Mouse (Mus musculus) gastrocnemius, postnatal 4 days (tissue): ENCODE data around the gene Slc4a7. TPM values are rescaled to one million over a fixed set of nuclear protein-coding genes. Genes with fewer than 3 reads are reported as not detected.

Experiments used
- DNase-seq, 2 experiments: peaks; one replicate each; pipeline ENCODE4 v3.0.0; 2021 to 2022; ENCODE audit warnings: low spot score in 2 of 2, mixed read lengths in 2 of 2
- long read RNA-seq, 2 experiments: library from polyadenylated mRNA; stranded (forward); transcript quantifications; one replicate each; pipeline ENCODE4 v2.0.0; 2021
- total RNA-seq, 2 experiments: library from RNA; stranded (reverse); gene quantifications; 2 replicates each; pipeline ENCODE4 v1.2.3; 2021

Slc4a7 gene
- 10 to 100 TPM; 16.3 to 18.1 TPM for total RNA-seq
- long read RNA-seq, experiment 1, full-length matches to known transcripts: 1 of 5 reads
- long read RNA-seq, experiment 1, partial matches to known transcripts: 0 of 5 reads
- long read RNA-seq, experiment 1, other reads (novel, unspliced or antisense): 4 of 5 reads
- long read RNA-seq, experiment 2, partial matches to known transcripts: 1 of 3 reads
- long read RNA-seq, experiment 2, other reads (novel, unspliced or antisense): 2 of 3 reads

DNA sequence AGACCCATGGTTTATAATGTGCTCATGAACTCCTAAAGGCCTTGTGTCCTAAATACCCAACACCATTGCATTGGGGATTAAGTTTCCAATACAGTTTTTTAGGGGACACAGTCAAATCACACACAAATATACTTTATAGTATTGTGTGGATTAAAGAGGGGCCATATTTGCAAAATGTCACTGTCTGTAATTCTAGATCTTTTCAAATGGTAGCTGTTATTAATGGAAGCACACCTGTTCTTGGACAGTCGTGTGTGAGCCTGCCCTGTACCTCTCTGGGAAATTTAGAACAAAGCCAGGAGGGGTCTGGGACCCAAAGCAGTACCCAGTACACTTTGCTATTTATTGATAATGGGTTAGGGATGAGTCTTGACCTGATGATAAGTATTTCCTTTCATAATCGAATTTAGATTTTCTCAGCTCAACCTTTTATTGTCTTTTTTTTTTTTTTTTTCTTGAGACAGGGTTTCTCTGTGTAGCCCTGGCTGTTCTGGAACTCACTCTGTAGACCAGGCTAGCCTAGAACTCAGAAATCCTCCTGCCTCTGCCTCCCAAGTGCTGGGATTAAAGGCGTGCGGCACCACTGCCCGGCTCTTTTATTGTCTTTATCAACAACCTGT, at the start of gene Slc4a7:
TSS of gene Slc4a7 (plus strand) at position 570 of the 620 bp plus-strand sequence.
- DNase-seq: no peak

DNA sequence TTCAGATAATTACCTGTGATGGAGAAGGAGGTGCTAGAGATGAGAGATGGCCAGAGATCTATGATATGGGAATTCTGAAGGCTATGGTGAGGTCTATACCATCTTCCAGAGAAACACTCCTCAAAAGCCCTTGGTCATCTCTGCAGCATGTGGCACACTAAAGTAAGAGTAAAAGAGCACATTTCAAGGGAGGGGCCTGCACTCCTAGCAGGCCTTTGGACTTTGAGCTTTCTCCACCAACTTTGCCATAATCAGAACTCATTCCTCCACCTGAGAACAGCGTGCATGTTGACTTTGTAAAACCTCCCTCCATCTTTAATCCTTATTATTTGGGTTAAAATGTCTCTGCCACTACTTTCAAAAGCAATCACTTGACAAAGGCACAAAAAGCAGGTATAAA, 31.5 kb upstream of the Slc4a7 start:
- DNase-seq: no peak

DNA sequence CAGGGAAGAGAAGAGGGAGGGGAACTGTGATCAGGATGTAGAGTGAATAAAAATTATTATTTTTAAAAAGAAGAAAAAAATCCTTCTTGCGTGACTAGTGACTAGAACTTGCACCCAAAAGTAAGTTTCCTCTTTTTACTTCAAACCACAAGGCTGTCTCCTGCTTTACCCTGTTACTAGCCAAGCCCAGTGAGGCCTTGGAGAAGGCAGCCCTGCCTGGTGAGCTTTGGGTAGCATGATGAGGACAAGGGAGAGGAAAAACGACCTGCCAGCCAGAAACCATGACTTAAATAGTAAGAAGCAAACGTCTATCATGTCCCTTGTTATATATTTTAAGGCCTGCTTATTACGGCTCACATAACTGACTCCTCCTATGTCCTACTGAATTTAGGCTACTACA, 20.5 kb upstream of the Slc4a7 start:
- no peak for DNase-seq

DNA sequence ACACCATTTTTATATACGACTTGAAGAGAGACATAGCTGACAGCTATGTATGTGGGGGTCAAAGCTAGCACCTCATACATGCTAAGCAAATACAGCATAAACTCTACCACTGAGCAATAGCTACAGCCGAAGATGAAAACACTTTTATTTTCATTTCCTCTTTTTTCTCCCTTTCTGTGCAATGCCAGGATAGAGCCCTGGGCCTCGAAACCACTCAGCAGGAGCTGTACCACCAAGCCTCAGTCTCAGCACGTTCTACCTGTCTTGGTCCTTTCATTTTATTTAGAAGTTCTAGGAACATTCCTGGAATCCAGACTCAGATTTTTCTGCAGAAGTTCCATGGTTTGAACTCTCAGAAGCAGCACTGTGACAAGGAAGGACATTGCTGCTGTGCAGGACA, 17.3 kb upstream of the Slc4a7 start:
- no peak for DNase-seq

DNA sequence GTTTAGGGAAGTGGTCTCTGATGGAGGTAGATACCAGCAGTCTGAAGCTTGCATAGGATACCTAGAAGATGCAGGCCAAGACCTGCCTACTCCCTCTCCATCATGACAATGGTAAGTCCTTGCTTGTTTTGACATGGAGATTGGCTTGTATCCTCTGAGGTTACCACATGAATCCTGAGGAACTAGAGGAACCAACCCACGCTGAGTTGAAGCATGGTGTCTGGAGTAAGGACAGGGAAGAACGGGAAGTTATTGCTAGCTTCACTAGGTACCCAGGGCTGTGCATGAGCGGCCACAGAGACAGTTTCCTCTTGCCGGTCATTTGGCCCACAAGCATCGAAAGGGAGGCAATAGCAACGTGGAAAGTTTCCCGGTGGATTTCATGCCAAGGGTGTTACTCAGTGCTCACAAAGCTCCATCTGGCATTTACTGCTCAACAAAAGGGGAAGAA, 16.0 kb upstream of the Slc4a7 start:
- DNase-seq: no peak

DNA sequence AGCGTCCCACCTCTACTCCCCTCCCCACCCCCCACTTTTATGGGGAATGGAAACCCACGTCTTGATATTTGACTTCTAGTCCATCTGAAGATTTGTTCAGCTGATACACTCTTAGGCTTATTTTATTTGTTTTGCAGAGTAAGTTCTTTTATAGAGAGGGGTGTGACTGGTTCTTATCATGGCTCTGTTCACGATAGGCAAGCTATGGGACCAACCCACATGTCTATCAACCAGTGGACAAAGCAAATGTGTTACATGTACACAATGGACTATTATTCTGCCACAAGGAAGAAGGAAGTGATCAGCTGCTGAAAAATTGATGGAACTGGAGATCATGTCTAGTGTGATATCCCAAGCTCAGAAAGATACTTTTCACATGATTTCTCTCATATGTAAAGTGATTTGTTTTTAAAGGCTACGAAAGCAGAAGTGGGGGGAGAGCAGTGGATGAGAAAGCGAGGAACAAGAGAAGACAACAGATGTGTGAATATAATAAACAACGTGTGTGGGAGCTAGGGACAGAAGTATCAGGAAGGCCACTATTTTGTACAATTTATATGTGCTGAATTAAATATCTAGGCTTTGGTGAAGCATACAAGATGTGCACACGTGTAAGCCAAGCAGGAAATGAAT, 14.7 kb upstream of the Slc4a7 start:
- DNase-seq: no peak

DNA sequence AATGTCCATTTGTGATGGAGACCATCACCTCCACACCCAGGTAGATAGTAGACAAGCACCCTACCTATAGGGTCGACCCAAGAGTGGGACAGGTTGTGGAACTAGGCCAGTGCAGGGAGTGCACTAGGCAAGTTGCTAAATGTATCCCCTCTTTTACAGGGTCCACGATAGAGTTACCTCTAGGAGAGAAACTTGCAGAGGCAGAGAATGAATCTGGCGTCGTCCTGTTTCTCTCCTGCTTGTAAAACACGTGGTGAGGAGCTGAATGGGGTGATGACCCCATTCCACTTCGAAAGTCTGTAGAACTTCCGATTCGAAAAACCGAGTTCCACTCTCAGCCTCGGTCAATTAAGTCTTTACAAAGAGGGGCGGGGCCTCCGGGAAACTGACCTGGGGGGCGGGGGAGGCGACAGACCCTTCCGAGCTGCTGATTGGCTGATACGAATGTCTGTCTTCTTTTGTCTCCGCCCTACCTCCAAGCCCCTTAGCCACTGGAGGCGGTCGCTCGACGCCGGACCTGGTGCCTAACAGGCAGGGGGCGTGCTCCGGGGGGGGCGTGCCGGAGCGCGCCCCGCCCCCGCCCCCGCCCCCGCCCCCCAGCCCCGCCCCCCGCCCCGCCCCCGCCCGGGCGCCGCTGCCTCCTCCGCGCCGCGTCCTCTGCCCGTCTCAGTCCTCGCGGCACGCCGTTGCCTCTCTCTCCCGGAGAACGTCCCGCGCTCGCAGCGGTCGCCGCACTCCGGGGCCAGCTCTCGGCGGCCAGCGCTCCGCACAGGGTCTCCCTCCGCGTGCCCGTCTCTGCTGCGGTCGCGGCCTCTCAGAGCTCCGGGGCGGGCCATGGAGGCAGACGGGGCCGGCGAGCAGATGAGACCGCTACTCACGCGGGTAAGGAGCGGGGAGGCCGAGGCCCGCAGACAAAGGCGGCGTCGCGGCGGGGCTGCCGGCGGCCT, 593 bp downstream of the Slc4a7 start:
- peak; percentile 82 to 91 for DNase-seq

DNA sequence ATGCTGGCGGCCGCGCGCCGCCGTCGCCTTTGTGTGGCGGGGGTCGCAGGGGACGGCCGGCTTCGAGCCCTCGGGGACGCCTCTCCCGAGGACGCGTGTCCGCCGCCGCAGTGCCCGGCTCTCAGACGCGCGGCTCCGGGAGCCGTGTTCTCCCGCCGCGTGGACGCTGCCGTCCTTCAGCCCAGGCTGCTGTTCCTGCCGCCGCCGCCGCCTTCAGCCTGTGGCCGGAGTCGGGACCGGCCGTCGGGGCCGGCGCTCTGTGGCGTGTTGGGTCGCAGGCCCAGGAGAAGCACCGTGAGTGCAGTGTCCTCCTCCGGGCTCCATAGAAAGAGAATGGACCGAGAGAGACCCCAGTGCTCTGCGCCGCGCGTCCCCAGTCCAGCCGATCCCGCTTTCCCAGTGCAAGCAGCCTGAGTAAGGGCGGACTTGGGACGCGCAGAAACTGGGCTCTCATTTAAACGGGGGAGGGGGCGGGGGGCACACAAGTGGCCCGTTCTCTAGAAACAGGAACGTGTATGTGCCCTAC, 1.3 kb downstream of the Slc4a7 start:
- peak; percentile 39 to 61 for DNase-seq

DNA sequence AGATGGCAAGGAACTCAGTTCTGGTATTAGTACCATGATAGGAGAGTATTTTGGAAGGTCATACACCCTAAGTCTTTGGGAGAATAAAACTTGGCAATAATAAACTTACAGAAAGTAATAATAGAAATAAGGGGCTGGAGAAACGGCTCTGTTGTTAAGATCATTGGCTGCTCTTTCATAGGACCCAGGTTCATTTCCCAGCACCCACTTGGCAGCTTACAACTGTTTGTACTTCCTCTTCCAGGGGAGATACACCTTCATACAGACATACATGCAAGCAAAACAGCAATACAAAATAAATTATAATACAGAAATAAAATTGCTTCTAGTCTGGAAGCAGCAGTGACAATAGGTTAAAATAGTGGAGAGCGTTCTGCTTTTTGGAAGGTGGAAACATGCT, 2.6 kb downstream of the Slc4a7 start:
- no peak for DNase-seq

DNA sequence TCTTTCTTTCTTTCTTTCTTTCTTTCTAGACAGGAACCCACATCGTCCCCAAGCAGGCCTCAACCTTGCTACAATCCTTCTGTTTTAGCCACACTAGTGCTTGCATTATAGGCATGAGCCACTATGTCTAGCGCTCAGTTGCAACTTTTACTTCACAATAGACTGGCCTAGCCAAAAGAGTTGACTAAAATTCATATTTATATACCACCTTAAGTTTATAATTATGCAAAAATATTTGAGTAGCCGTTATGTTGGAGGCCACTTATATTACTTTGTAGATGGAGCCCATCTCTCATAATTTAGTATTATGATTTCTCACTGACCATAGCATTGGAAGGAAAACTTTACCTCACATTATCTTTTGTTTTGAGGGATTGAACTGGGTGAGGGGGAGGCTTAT, 3.0 kb downstream of the Slc4a7 start:
- no peak for DNase-seq

DNA sequence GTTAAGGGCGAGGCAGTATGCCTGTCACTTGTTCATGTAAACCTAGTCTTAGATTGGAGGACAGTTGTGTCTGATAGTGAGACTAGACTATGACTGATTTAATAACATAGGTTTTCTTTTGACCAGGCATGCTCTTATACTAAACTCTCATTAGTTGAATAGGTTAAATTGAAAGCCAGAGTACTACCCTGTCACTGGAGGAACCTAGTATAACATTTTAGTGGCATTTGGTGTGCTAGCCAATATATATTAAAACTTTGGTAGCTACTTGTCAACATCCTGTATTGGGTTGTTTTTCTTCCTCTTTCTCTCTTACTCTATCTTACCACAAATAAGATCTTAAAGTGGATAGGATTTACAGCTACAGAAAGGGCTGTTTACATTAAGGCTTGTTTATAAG, 4.3 kb downstream of the Slc4a7 start:
- DNase-seq: no peak

DNA sequence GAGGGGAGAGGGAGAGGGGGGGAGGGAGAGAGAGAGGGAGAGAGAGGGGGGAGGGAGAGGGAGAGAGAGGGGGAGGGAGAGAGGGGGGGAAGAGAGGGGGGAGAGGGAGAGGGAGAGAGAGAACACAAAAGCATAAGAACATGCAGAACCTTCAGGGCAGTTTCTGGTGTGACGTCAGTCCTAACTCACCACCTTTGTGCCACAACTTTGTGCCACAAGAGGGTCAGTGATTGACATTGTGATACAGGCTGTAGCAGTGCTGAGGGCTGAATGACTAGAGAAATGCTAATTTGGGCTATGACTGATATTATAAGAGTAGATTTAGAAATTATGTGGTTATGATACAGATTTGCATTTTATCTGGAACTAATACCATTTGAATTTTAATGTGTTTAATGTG, 5.0 kb downstream of the Slc4a7 start:
- DNase-seq: no peak

DNA sequence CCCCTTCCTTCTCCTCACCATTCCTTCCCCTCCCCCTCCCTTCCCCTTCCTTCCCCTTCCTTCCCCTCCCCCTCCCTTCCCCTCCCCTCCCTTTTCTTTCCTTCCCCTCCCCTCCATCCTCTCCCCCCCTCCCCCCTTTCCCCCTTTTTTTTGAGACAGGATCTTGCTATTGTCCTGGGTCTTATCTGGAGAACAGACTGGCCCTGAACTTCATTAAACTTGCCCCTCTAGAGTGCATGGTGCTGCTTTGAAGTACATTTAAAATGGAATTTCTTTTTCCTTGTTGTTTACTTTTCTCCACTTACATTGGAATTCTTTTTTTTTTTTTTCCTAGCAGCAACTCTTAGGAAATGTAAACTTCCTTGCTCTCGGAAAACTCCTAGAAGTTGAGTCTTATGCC, 6.9 kb downstream of the Slc4a7 start:
- no peak for DNase-seq

DNA sequence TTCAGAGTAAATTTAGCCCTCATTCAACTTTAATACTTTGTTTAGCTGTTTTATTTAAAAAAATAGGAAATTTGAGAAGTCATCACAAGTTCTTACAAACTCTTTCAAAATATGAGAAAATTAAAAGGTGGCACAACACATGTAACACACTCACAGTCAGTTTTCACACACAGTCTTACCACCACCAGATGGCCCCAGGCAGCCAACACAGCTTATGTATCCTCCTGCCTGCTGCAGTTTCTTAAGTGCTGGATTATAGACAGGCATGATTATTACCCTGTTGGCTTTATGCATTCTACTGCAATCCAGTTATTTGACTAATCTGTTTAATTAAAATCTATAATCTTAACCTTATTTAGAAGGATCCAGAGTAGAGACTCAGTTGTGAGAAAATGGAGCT, 12.1 kb downstream of the Slc4a7 start:
- DNase-seq: no peak

DNA sequence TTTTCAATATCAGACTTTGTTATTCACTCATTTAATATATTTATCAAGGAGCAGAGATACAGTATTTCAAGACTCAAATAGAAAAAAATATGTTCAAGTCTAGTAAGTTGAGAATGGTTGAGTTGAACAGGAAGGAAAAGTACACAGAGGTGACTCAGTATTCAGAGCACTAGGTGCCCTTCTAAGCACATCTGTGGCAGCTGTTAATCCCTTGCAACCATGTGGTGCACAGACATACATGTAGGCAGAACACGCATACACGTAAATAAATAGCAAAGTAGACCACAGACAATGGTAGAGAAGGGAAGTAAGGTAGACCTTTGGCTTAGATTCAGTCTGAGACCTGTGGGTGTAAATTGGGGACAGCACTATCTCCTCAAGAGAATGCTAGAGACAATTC, 13.7 kb downstream of the Slc4a7 start:
- DNase-seq: no peak

DNA sequence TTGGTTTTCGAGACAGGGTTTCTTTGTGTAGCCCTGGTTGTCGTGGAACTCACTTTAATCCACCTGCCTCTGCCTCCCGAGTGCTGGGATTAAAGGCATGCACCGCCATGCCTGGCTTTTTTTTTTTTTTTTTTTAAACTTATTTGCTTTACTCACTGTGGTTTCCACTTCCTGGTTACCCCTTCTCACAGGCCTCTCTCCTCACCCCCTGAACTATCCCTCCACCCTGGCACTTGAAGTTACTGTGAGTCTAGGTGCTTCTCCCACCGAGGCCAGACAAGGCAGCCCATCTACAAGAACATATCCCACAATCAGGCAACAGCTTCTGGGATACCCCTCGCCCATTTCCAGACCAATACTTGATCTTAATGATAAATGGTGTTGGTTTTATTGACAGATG, 14.8 kb downstream of the Slc4a7 start:
- no peak for DNase-seq

DNA sequence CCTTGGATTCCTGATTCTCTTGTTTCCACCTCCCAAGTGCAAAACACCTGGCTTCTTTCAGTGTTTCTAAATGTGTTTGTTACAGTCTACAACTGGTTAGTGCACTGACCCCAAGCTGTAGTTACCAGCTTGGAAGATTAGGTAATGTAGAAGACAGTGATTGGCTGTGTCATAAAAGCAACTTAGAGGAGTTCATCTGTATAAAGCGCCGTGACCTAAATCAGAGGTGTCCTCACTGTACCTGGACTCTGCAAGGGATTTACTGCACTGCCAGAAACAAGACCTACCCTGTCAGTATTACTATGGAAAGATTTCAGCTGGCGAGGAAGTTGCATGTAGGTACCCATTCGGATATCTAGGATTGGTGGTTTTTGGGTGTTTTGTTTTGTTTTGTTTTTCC, 16.5 kb downstream of the Slc4a7 start:
- no peak for DNase-seq

DNA sequence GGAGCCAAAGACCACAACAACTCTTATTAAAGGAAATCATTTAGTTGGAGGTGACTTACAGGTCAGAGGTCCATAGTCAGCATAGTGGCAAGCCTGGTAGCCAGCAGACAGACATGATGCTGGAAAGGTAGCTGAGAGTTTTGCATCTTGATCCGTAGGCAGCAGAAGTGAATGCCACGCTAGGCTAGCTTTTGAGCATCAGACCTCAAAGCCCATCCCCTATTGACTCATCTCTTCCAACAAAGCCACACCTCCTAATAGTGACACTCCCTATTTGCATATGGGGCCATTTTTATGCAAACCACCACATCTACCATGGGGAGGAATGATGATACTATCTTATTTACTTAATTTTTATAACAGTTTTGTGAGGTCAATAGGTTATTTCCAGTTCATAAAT, 79.1 kb downstream of the Slc4a7 start:
- no peak for DNase-seq

DNA sequence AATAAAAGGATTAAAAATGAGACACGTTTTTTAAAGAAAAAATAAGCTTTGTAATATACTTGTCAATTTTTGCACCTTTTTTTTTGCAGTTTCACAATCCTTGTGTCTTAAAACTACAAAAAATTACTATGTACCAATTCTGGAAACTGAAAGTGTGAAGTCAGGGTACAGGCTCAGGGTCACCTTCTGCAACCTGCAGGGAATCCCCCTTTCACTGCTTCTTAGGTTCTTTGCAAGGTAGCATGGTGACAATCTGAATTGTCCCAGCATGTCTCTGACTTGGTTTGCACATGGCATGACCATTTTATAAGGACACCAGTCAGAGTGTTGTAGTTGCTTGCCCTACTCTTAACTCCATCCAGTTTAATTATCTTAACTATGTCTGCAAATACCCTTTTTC, 82.1 kb downstream of the Slc4a7 start:
- no peak for DNase-seq

DNA sequence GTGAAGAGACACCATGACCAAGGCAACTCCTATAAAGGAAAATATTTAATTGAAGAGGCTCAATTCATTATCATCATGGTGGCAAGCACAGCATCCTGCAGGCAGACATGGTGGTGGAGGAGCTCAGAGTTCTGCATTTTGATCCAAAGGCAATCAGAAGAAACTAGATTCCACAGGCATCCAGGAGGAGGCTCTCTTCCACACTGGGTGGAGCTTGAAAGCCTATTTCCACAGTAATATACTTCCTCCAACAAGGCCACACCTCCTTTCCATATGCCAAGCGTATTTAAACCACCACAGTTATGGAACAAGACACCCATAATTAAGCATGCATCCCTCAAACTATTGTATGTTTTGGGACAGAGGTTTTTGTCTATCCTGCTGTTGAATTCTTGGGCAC, 84.9 kb downstream of the Slc4a7 start:
- DNase-seq: no peak

DNA sequence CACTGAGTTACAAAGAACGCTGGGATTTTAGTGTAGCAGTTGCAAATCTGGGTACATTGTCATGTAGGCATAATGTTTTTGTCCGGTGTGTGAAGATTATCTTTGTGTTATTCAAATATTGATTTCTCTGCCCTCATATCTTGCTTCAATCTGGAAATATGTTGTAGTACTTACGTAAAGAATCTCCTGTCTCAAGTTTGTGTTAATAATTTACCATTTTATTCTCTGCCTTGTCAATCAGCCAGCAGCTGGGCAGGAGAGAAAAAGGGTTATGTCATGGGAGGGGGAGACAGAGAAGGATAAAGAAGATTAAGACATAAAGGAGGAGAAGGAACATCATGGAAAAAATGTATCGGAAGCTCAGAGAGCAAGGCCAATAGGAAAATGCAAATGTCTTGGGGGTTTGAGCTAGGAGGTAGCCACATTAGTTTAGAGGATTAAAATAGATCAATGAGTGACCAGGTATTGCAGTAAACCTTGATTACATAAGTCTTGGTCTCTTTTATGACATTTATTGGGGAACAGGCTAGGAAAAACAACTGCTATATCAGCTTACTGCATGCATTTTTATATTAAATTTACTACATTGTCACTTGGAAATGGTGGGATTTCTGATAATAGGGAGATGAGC, 87.9 kb downstream of the Slc4a7 start:
- DNase-seq: no peak
